Mouse (Mus musculus): ENCODE measurements around the gene Deaf1.

- TF ChIP-seq CTCF (IDR thresholded peaks at IDR 0.05): no peak
- no peak for TF ChIP-seq POLR2A (IDR thresholded peaks at IDR 0.05; ENCODE audit: insufficient read depth, low read depth, low read length)
Observed at GRCm38 (mm10) chr7:141256159-141256558, 71.3 kb downstream of the Deaf1 start.

All from heart, adult 2 months (tissue).